9 mouse cellular contexts compared by ENCODE assay signal in genomic region chr5:22548556-22549161, GRCm38 (mm10). TPM values are rescaled to one million over a fixed set of nuclear protein-coding genes. Genes with fewer than 3 reads are reported as not detected.
DNase-seq lines count a peak whose midpoint lies in the region; ATAC-seq and TF ChIP-seq lines count a peak whose summit lies in the region.
"Had no signal": no experiment of that assay in that cellular context is flagged by ENCODE, and none has a peak within 500 bp of the region (broad histone marks: within the 10 kb centered on the region; RNA-seq: fewer than 3 reads in every experiment).

No protein-coding gene starts in this region.

- peaks cover 27% of the 10 kb centered on the region for H3K36me3 ChIP-seq in hindbrain, embryonic 12.5 days
- H3K36me3 ChIP-seq in hindbrain, embryonic 11.5 days (ENCODE audit: control insufficient read depth, insufficient read depth, low read length) = 0 out of 2 replicates have a peak, but pooled peaks cover 5% of the 10 kb centered on the region
- H3K36me3 ChIP-seq in kidney, embryonic 15.5 days = peaks cover 33% of the 10 kb centered on the region
- H3K36me3 ChIP-seq in midbrain, postnatal 0 days (ENCODE audit: insufficient read depth, low read length) = peaks cover 5% of the 10 kb centered on the region; the same call in 1 of the 2 replicates

- no peak for TF ChIP-seq CTCF in bone marrow macrophage, adult 2 months (IDR thresholded peaks at IDR 0.05; ENCODE audit: low read depth, low read length)
- TF ChIP-seq CTCF in midbrain, postnatal 0 days (IDR thresholded peaks at IDR 0.05) = no peak

- DNase-seq in hindbrain, embryonic 11.5 days (ENCODE audit: low spot score) = no peak
- DNase-seq in midbrain, postnatal 0 days (ENCODE audit: low spot score) = no peak
- no peak for DNase-seq in right cerebral cortex, postnatal 14 days
- no peak for DNase-seq in embryo, embryonic 11 days
- DNase-seq: right cerebral cortex, adult 18-20 months had no signal

- H3K27ac ChIP-seq in hindbrain, embryonic 12.5 days = no peak overlapping the region
- no peak overlapping the region for H3K27ac ChIP-seq in hindbrain, embryonic 11.5 days (ENCODE audit: low read depth, low read length)
- no peak overlapping the region for H3K27ac ChIP-seq in bone marrow macrophage, adult 2 months (ENCODE audit: insufficient read depth, low read depth, low read length)
- H3K27ac ChIP-seq in kidney, embryonic 15.5 days = peak overlapping the region; percentile 1; the same call in 1 of the 2 replicates
- no peak overlapping the region for H3K27ac ChIP-seq in midbrain, postnatal 0 days (ENCODE audit: low read depth, low read length)

- H3K4me3 ChIP-seq in hindbrain, embryonic 12.5 days = no peak overlapping the region
- no peak overlapping the region for H3K4me3 ChIP-seq in hindbrain, embryonic 11.5 days (ENCODE audit: low read depth, low read length)
- H3K4me3 ChIP-seq in bone marrow macrophage, adult 2 months (ENCODE audit: insufficient read depth, low read length) = peak overlapping the region; percentile 18
- 0 out of 2 replicates have a peak overlapping the region, but pooled peaks have one; percentile 78 for H3K4me3 ChIP-seq in kidney, embryonic 15.5 days (replicated peaks)
- no peak overlapping the region for H3K4me3 ChIP-seq in midbrain, postnatal 0 days (ENCODE audit: low read depth, low read length)

- 0 out of 2 replicates have a peak overlapping the region, but pooled peaks have one; percentile 84 for H3K4me2 ChIP-seq in hindbrain, embryonic 12.5 days (replicated peaks)
- H3K4me2 ChIP-seq in hindbrain, embryonic 11.5 days (replicated peaks; ENCODE audit: low read depth, low read length) = no peak overlapping the region
- peak overlapping the region; percentile 67 for H3K4me2 ChIP-seq in kidney, embryonic 15.5 days
- peak overlapping the region; percentile 79; the same call in 1 of the 2 replicates for H3K4me2 ChIP-seq in midbrain, postnatal 0 days (ENCODE audit: low read depth, low read length, poor library complexity, severe bottlenecking)

- H3K27me3 ChIP-seq in hindbrain, embryonic 12.5 days = no peaks in the 10 kb centered on the region
- H3K27me3 ChIP-seq in hindbrain, embryonic 11.5 days (ENCODE audit: control insufficient read depth, insufficient read depth, low read length) = no peaks in the 10 kb centered on the region
- H3K27me3 ChIP-seq in kidney, embryonic 15.5 days = no peaks in the 10 kb centered on the region
- no peaks in the 10 kb centered on the region for H3K27me3 ChIP-seq in midbrain, postnatal 0 days (ENCODE audit: insufficient read depth, low read length)

- peaks cover 8% of the 10 kb centered on the region; the same call in 1 of the 2 replicates for H3K4me1 ChIP-seq in hindbrain, embryonic 12.5 days
- H3K4me1 ChIP-seq in hindbrain, embryonic 11.5 days (replicated peaks; ENCODE audit: control insufficient read depth, insufficient read depth, low read length) = no peaks in the 10 kb centered on the region
- H3K4me1 ChIP-seq in bone marrow macrophage, adult 2 months (ENCODE audit: control insufficient read depth, insufficient read depth, low read length) = peaks cover 6% of the 10 kb centered on the region
- peaks cover 9% of the 10 kb centered on the region for H3K4me1 ChIP-seq in kidney, embryonic 15.5 days
- no peaks in the 10 kb centered on the region for H3K4me1 ChIP-seq in midbrain, postnatal 0 days (ENCODE audit: insufficient read depth, low read length)

- no peak overlapping the region for H3K9ac ChIP-seq in hindbrain, embryonic 12.5 days
- H3K9ac ChIP-seq in hindbrain, embryonic 11.5 days (ENCODE audit: low read depth, low read length) = no peak overlapping the region
- no peak overlapping the region for H3K9ac ChIP-seq in kidney, embryonic 15.5 days
- H3K9ac ChIP-seq in midbrain, postnatal 0 days (replicated peaks; ENCODE audit: low read length, poor library complexity, severe bottlenecking) = no peak overlapping the region

- no peaks in the 10 kb centered on the region for H3K9me3 ChIP-seq in hindbrain, embryonic 12.5 days (replicated peaks)
- no peaks in the 10 kb centered on the region for H3K9me3 ChIP-seq in hindbrain, embryonic 11.5 days (ENCODE audit: control insufficient read depth, low read length)
- no peaks in the 10 kb centered on the region for H3K9me3 ChIP-seq in kidney, embryonic 15.5 days (replicated peaks)
- H3K9me3 ChIP-seq in midbrain, postnatal 0 days (ENCODE audit: low read length) = no peaks in the 10 kb centered on the region

- ATAC-seq in hindbrain, embryonic 12.5 days (ENCODE audit: low FRiP score) = no peak
- no peak for ATAC-seq in hindbrain, embryonic 11.5 days (ENCODE audit: low FRiP score)
- no peak for ATAC-seq in kidney, embryonic 15.5 days (replicated peaks; ENCODE audit: low FRiP score)
- ATAC-seq in midbrain, postnatal 0 days (ENCODE audit: low FRiP score) = no peak
- no peak for ATAC-seq in CD4-positive, CD25-positive, alpha-beta regulatory T cell, adult 4 months

- no peak for TF ChIP-seq POLR2A in bone marrow macrophage, adult 2 months (IDR thresholded peaks at IDR 0.05; ENCODE audit: borderline replicate concordance, low read depth, low read length)

- 80% methylated on average over 6 of the region's 6 CpGs for WGBS in hindbrain, embryonic 12.5 days
- 83% methylated on average over 6 of the region's 6 CpGs for WGBS in hindbrain, embryonic 11.5 days
- 47% methylated on average over 6 of the region's 6 CpGs for WGBS in kidney, embryonic 15.5 days
- WGBS in midbrain, postnatal 0 days = 82% methylated on average over 6 of the region's 6 CpGs

RNA-seq across cellular contexts. Expression of gene Orc5, which starts 1.6 kb away (rescaled TPM):
- polyA plus RNA-seq in hindbrain, embryonic 12.5 days (2016; fragmentation: Nextera tagmentation; extraction: Ambion mirVana) = 37.5 and 38.1 TPM in 2 replicates
- 46.7 and 48.2 TPM in 2 replicates for polyA plus RNA-seq in hindbrain, embryonic 11.5 days (2014; fragmentation: Nextera tagmentation; extraction: Ambion mirVana)
- polyA plus RNA-seq in bone marrow macrophage, adult 2 months (2012; ENCODE audit: insufficient read depth, insufficient read length, missing spikeins) = 26.8 and 27.1 TPM in 2 replicates
- 37.4 and 40.6 TPM in 2 replicates for polyA plus RNA-seq in kidney, embryonic 15.5 days (2015; fragmentation: Nextera tagmentation; extraction: Ambion mirVana)
- total RNA-seq in midbrain, postnatal 0 days (2014; rRNA removed) = 27.7 and 28.9 TPM in 2 replicates
- 28.5 and 31.5 TPM in 2 replicates for polyA plus RNA-seq in midbrain, postnatal 0 days (2015; fragmentation: Nextera tagmentation; extraction: Ambion mirVana)
- polyA plus RNA-seq in CD4-positive, CD25-positive, alpha-beta regulatory T cell, adult 4 months (2017; shearing (Covaris generic)) = 10 to 100 TPM; 54.7 to 58.5 TPM

Comparison
In these comparisons a context has a peak if more than half of its experiments do, and no peak if none do; other contexts are left out.
1. H3K4me3 ChIP-seq: peak in bone marrow macrophage, adult 2 months (single experiment) and kidney, embryonic 15.5 days (single experiment); none in hindbrain, embryonic 12.5 days (single experiment), hindbrain, embryonic 11.5 days (single experiment) and midbrain, postnatal 0 days (single experiment).